In genomic region chr9:6480401-6480800, GRCm38 (mm10) we compare ENCODE assay signal across 21 mouse cellular contexts.
A peak's percentile ranks its signal among the peaks of the same experiment; 100 is the strongest.
DNase-seq lines count a peak whose midpoint lies in the region; TF ChIP-seq lines count a peak whose summit lies in the region.
"Had no signal": no experiment of that assay in that cellular context is flagged by ENCODE, and none has a peak within 500 bp of the region (broad histone marks: within the 10 kb centered on the region; RNA-seq: fewer than 3 reads in every experiment).

No protein-coding gene starts in this region.

- no peak for TF ChIP-seq CTCF in heart, adult 2 months (IDR thresholded peaks at IDR 0.05)

- peaks cover 3% of the 10 kb centered on the region for H3K4me1 ChIP-seq in heart, adult 2 months (ENCODE audit: control insufficient read depth, insufficient read depth, low read length)
- H3K4me1 ChIP-seq: embryonic facial prominence, embryonic 13.5 days; embryonic facial prominence, embryonic 15.5 days; forebrain, embryonic 10.5 days; forebrain, embryonic 12.5 days had no signal

- H3K27me3 ChIP-seq in heart, adult 2 months (ENCODE audit: control insufficient read depth, insufficient read depth, low read length), result no peaks in the 10 kb centered on the region
- H3K27me3 ChIP-seq: embryonic facial prominence, embryonic 13.5 days; embryonic facial prominence, embryonic 15.5 days; forebrain, embryonic 12.5 days had no signal

- no peaks in the 10 kb centered on the region for H3K79me2 ChIP-seq in heart, adult 2 months (replicated peaks; ENCODE audit: control insufficient read depth, insufficient read depth, low read length)

- H3K36me3 ChIP-seq in heart, adult 2 months (ENCODE audit: control insufficient read depth, insufficient read depth, low read length), result no peaks in the 10 kb centered on the region; the same call in 1 of the 2 replicates
- H3K36me3 ChIP-seq: embryonic facial prominence, embryonic 13.5 days; embryonic facial prominence, embryonic 15.5 days; forebrain, embryonic 10.5 days; forebrain, embryonic 12.5 days had no signal

- peak; percentile 5 for DNase-seq in gastrocnemius, postnatal 25 days
- no peak for DNase-seq in gastrocnemius, postnatal 10 days
- DNase-seq in heart, adult 2 months, result no peak
- DNase-seq in heart, postnatal 14 days, result no peak
- DNase-seq in heart, adult 9 months (ENCODE audit: low spot score in 2 of 2), result peak; percentile 7 to 38
- no peak for DNase-seq in heart, postnatal 25 days (ENCODE audit: low spot score)
- DNase-seq: adrenal gland, adult 2 months; adrenal gland, postnatal 10 days; adrenal gland, postnatal 25 days; cerebellum, adult 11 months; cerebellum, adult 18-20 months; cerebellum, adult 8-10 months; cerebellum, adult 9-11 months; cerebellum, postnatal 14 days; cerebellum, postnatal 36 days; embryo, embryonic 11 days had no signal

- H3K9ac ChIP-seq in heart, adult 2 months (ENCODE audit: low read depth, low read length), result no peak overlapping the region
- H3K9ac ChIP-seq: embryonic facial prominence, embryonic 13.5 days; embryonic facial prominence, embryonic 15.5 days; forebrain, embryonic 12.5 days had no signal

- H3K4me3 ChIP-seq in heart, adult 2 months, result no peak overlapping the region
- H3K4me3 ChIP-seq: embryonic facial prominence, embryonic 13.5 days; embryonic facial prominence, embryonic 15.5 days; erythroblast, embryonic 14.5 days; forebrain, embryonic 10.5 days; forebrain, embryonic 12.5 days had no signal

- intact Hi-C loops in heart, adult 2 months (cut with DNase I), result no loop called here
- intact Hi-C loops in heart, postnatal 14 days (cut with DNase I), result no loop called here
- intact Hi-C loops in heart, postnatal 25 days (cut with DNase I), result no loop called here

- WGBS in heart, adult 2 months, result 59% methylated on average over 1 of the region's 1 CpGs

- H3K27ac ChIP-seq in heart, adult 2 months, result no peak overlapping the region; the same call in 1 of the 2 replicates
- H3K27ac ChIP-seq: embryonic facial prominence, embryonic 13.5 days; embryonic facial prominence, embryonic 15.5 days; forebrain, embryonic 10.5 days; forebrain, embryonic 12.5 days had no signal

- TF ChIP-seq POLR2A in heart, adult 2 months (IDR thresholded peaks at IDR 0.05; ENCODE audit: insufficient read depth, low read depth, low read length), result no peak

- TF ChIP-seq EP300 in heart, adult 2 months (IDR thresholded peaks at IDR 0.05; ENCODE audit: insufficient read depth, low read depth, low read length), result 0 out of 2 replicates have a peak, but pooled peaks have one; percentile 24

Comparison
In these comparisons a context has a peak if more than half of its experiments do, and no peak if none do; other contexts are left out.
1. DNase-seq: peak in gastrocnemius, postnatal 25 days (single experiment) and heart, adult 9 months (2 of 2); none in gastrocnemius, postnatal 10 days (single experiment), heart, adult 2 months (0 of 2), heart, postnatal 14 days (0 of 2) and heart, postnatal 25 days (single experiment).